Mouse (Mus musculus) heart, embryonic 14.5 days (tissue): ENCODE data around the gene Rufy4. TPM values are rescaled to one million over a fixed set of nuclear protein-coding genes. Genes with fewer than 3 reads are reported as not detected.

Experiments used
- ATAC-seq: fragments of 200-750 bp; cut with Nextera tagmentation; 2 replicates; pipeline ENCODE4 v1.8.0; 2017; ENCODE audit warnings: low read depth, moderate TSS enrichment; ENCODE audit not compliant: insufficient number of reproducible peaks, insufficient read depth, low FRiP score
- H3K27ac ChIP-seq, 2 experiments: fragments of 200-500 bp in 1 of 2; fragments of 300-500 bp in 1 of 2; sonication (generic) in 1 of 2; replicated peaks in 1 of 2; 2 replicates each; pipeline ENCODE4 v1.5.1; 2012 to 2014; ENCODE audit warnings: low read depth in 2 of 2, low read length in 2 of 2, control low read depth in 1 of 2, mild to moderate bottlenecking in 1 of 2, mixed read lengths in 1 of 2; ENCODE audit not compliant: control insufficient read depth in 1 of 2, insufficient read depth in 1 of 2
- H3K27me3 ChIP-seq: fragments of 300-500 bp; sonication (generic); 2 replicates; pipeline ENCODE4 v1.6.1; 2014; ENCODE audit warnings: mild to moderate bottlenecking, low read length, control low read depth; ENCODE audit not compliant: control insufficient read depth, insufficient read depth
- H3K36me3 ChIP-seq: fragments of 300-500 bp; sonication (generic); 2 replicates; pipeline ENCODE4 v1.6.1; 2014; ENCODE audit warnings: mild to moderate bottlenecking, control low read depth, low read length, mixed read lengths; ENCODE audit not compliant: control insufficient read depth, insufficient read depth
- H3K4me1 ChIP-seq, 2 experiments: fragments of 200-500 bp in 1 of 2; fragments of 300-500 bp in 1 of 2; sonication (generic) in 1 of 2; 2 replicates each; pipeline ENCODE4 v1.6.1; 2012 to 2014; ENCODE audit warnings: low read length in 2 of 2, control low read depth in 1 of 2, mixed read lengths in 1 of 2; ENCODE audit not compliant: control insufficient read depth in 2 of 2, insufficient read depth in 2 of 2
- H3K4me2 ChIP-seq: fragments of 300-500 bp; sonication (generic); 2 replicates; pipeline ENCODE4 v1.6.1; 2014; ENCODE audit warnings: mild to moderate bottlenecking, low read length
- H3K4me3 ChIP-seq, 2 experiments: fragments of 200-500 bp in 1 of 2; fragments of 300-500 bp in 1 of 2; sonication (generic) in 1 of 2; 2 replicates each; pipeline ENCODE4 v1.5.1; 2012 to 2014; ENCODE audit warnings: low read length in 2 of 2, mild to moderate bottlenecking in 2 of 2, control low read depth in 1 of 2, low read depth in 1 of 2, moderate library complexity in 1 of 2; ENCODE audit not compliant: control insufficient read depth in 1 of 2, insufficient read depth in 1 of 2
- H3K9ac ChIP-seq: fragments of 300-500 bp; sonication (generic); 2 replicates; pipeline ENCODE4 v1.6.1; 2014; ENCODE audit warnings: mild to moderate bottlenecking, low read length
- H3K9me3 ChIP-seq: fragments of 300-500 bp; sonication (generic); 2 replicates; pipeline ENCODE4 v1.6.1; 2016; ENCODE audit warnings: low read length, control low read depth; ENCODE audit not compliant: control insufficient read depth
- WGBS: fragments of 180-500 bp; shearing (Covaris S2); extraction: QIAGEN DNeasy Blood & Tissue Kit; methylation state at CpG from one replicate; pipeline ENCODE4 v1.1.7; 2014; 5-methylcytosine and 5-hydroxymethylcytosine counted together
- polyA plus RNA-seq: library from polyadenylated mRNA; unstranded; fragments of >200 nt; fragmentation: Nextera tagmentation; extraction: Ambion mirVana; gene quantifications from 2 replicates; pipeline ENCODE4 v1.2.1, GENCODE M21; 2014

The Rufy4 gene
- polyA plus RNA-seq, 1 experiment from 2014 or later, result 0.22 TPM

DNA sequence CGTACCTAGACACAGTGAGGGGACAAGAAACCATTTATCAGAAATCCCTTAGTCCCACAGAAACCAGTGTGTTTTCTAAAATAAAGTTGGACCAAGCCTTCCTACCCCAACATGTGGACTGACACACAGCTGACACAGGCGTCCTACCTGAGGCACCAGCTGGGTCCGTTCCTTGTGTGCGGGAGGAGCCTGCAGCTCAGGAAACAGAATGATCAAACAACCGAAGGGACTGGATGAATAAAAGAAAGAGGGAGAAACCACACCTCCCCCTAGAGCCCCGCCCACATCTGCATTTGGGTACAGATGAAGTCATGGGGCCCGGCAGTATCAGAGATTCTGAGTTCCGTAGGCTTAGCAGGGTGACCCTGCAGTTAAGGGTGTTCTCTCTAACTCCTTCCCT is 69.1 kb downstream of the Rufy4 start, which contains the start of gene Cxcr1:
Gene Cxcr1 (minus strand): TSS at position 187 of the 400 bp plus-strand sequence.
- no peak within 1 kb of the TSS for H3K4me3 ChIP-seq
- 73% methylated on average over 8 of the region's 8 CpGs for WGBS
- ATAC-seq, result no peak

GRCm38 (mm10) chr1:74195961-74196360 is 70.6 kb downstream of the Rufy4 start:
- H3K36me3 ChIP-seq, result no peaks in the 10 kb centered on the region
- ATAC-seq, result no peak
- no peaks in the 10 kb centered on the region for H3K9me3 ChIP-seq
- no peak overlapping the region for H3K4me3 ChIP-seq
- no peaks in the 10 kb centered on the region for H3K27me3 ChIP-seq
- 45% methylated on average over 7 of the region's 7 CpGs for WGBS
- H3K4me2 ChIP-seq, result no peak overlapping the region
- peaks cover 0 to under 1% of the 10 kb centered on the region in 2 experiments; a peak in 1 of 4 replicates for H3K4me1 ChIP-seq
- H3K9ac ChIP-seq, result no peak overlapping the region
- H3K27ac ChIP-seq, result no peak overlapping the region

More for the DNA sequence above, 69.1 kb downstream of the Rufy4 start, which contains the start of gene Cxcr1:
- no peak within 1 kb of the TSS for H3K9ac ChIP-seq
- H3K4me2 ChIP-seq, result no peak within 1 kb of the TSS
- no peaks in the 10 kb centered on the region for H3K27me3 ChIP-seq
- no peaks in the 10 kb centered on the region for H3K9me3 ChIP-seq
- H3K27ac ChIP-seq, result no peak within 1 kb of the TSS
- H3K36me3 ChIP-seq, result no peaks in the 10 kb centered on the region
- H3K4me1 ChIP-seq, result no peaks in the 10 kb centered on the region

DNA sequence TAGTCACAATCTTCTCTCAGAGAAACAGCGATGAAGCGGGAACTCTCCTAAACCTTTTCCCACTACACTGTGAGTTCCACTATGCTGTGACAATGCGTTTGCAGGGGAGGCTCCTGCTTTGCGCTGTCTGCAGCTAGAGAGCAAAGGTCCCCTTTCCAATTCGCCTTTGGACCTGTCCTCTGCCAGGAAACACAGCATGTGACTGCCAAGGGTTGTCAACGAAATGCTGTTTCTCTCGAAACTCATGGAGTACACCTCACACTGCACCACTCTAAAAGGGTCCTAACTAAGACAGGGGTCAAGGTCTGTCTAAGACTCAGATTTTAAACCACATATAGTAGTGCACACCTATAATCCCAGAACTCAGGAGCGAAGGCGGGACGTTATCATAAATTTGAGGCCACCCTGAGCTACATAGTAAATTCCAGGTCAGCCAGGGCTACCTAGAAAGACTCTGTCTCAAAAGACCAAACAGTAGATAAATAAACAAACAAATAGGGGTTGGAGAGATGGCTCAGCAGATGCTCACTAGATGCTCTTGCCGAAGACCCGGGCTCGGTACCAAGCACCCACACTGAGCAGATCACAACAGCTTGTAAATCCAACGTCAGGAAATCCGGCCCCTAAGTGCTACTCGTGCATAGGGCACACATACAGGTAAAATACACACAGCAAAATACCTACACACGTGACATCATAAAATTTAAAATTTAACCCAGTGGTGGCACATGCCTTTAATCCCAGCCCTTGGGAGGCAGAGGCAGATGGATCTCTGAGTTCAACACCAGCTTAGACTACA is 71.5 kb downstream of the Rufy4 start:
- ATAC-seq, result no peak
- H3K4me1 ChIP-seq, result peaks cover 0 to 2% of the 10 kb centered on the region in 2 experiments; a peak in 1 of 4 replicates
- WGBS, result 72% methylated on average over 17 of the region's 17 CpGs

More for the DNA sequence above, 71.5 kb downstream of the Rufy4 start:
- Histone ChIP-seq H3K27me3 (no peaks in the 10 kb centered on the region), H3K4me2 (no peak overlapping the region), H3K4me3 (no peak overlapping the region), H3K27ac (no peak overlapping the region), H3K36me3 (no peaks in the 10 kb centered on the region), H3K9ac (no peak overlapping the region), H3K9me3 (no peaks in the 10 kb centered on the region)

Other genes starting within 250 kb of the Rufy4 start
- 125 and 142 TPM in 2 replicates for gene Tns1, start 1.1 kb upstream of the Rufy4 start, polyA plus RNA-seq
- gene Cxcr2, start 28.4 kb downstream of the Rufy4 start, polyA plus RNA-seq, result 0.08 TPM in 1 of 2 replicates, not detected in the other
- not detected in 2 replicates for gene Cxcr1, start 69.1 kb downstream of the Rufy4 start, polyA plus RNA-seq
- gene Arpc2, start 110.5 kb downstream of the Rufy4 start, polyA plus RNA-seq, result 351 and 359 TPM in 2 replicates
- 0.57 and 0.69 TPM in 2 replicates for gene Gpbar1, start 153.0 kb downstream of the Rufy4 start, polyA plus RNA-seq
- 180 and 187 TPM in 2 replicates for gene Aamp, start 159.2 kb downstream of the Rufy4 start, polyA plus RNA-seq
- 320 and 338 TPM in 2 replicates for gene Pnkd, start 159.4 kb downstream of the Rufy4 start, polyA plus RNA-seq
- gene Tmbim1, start 180.1 kb downstream of the Rufy4 start, polyA plus RNA-seq, result 39.1 and 40.5 TPM in 2 replicates
- 0.34 and 0.55 TPM in 2 replicates for gene Catip, start 236.6 kb downstream of the Rufy4 start, polyA plus RNA-seq
- gene Slc11a1, start 249.7 kb downstream of the Rufy4 start, polyA plus RNA-seq, result 4.4 and 4.9 TPM in 2 replicates